Mouse (Mus musculus): ENCODE results near the gene Hsd17b14.

The Hsd17b14 gene

GRCm38 (mm10) chr7:45567780-45568516 lies 13.3 kb downstream of the Hsd17b14 start:
- DNase-seq, result peak; percentile 98

- no peak for DNase-seq
Measured at GRCm38 (mm10) chr7:45568601-45569473, 14.1 kb downstream of the Hsd17b14 start.

- DNase-seq, result peak; percentile 76
Measured at GRCm38 (mm10) chr7:45570103-45570741, 15.5 kb downstream of the Hsd17b14 start, which contains the start of gene Bcat2. TSS of gene Bcat2 (plus strand) at chr7:45570153.

DNA sequence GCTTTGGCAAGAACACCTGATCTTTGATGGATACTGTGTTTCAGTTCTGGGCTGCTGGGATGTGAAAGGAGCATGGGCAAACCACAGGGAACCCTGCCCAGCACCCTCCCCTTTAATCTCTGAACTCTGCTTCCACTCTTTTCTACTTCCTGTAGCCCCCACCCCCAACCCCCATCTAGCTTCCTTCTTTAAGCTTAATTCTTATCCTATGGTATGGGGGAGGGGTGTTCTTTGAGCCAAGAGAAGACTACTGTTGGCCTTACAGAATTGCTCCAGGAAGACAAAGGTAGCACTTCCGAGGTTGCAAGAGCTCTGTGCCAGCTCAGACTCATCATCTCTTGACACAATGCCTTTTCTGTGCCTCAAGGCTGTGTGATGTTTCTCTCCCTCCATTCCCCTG lies 17.3 kb downstream of the Hsd17b14 start:
- DNase-seq, result no peak

DNA sequence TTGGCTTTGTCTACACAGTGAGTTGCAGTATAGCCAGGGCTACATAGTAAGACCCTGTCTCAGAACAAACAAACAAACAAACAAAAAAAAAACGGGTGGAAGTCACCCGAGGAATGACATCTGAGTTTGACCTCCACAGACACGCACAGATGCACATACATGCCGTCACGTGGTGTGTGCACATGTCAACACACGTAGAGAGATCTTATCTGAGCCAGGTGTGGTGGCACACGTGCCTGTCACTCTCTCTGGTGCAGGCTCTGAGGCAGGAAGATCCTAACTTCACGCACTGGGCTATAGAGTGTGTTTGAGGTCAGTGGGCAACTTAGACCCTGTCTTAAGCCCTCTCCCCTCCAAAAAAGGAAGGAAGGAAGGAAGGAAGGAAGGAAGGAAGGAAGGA lies 19.3 kb downstream of the Hsd17b14 start:
- peak; percentile 66 for DNase-seq

DNA sequence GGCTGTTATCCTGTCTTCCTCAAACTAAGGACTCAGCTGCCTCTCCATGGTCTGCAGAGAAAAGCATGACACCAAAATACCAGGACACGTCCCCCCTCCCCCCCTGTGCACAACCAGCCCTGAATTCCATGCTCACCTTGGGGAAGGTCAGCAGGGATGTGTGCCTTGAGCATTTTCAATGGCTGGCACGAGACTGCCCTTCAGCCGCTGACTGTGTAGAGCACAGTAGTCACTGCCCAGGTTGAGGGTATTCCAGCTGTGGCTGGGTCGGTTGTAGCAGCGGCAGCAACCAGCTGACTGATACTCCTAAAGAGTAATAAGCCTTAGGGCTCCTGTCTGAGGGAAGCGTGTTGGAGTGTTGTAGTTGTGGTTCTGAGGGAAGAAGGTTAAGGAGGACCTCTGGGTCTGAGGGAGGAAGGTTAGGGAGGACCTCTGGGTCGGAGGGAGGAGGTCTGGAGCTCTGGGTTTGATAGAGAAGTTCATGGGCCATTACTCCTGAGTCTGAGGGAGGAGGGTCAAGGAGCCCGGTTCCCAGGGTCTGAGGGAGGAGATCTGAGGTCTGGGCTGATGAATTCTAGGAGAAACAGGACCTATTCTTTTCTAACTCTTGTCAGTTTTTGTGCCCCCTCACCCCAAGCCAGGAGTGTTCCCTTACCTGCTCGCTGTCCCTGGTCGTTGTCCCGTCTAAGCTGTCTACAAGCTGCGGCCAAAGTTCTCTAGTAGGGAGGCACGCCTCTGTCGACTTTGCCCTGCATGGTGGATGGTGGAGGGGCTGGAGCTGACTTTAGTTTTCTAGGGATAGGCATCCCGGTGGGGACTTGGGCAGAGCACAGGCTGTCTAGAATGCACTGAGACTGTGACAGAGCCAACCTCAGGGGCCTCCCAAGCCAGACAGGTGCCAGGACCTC lies 20.0 kb downstream of the Hsd17b14 start:
- peak; percentile 82 for DNase-seq

DNA sequence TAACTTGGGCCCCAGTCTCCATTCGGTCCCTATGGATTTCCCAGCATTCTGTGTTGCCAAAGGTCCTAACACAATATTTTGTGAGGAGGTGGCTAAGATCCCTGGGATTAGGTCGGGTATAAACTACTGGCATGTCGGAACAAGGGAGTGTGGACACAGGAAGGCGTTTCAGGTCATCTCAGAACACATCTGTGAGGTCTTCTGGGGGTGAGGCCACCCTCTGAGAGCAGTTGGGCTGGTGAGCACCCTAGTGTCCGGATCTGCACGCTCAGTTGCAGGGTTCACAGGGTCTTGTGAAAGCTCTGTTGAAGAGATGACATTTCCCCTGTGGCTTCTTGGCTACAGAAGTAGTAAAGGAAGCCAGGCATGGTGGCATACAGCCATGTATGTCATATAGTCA lies 31.2 kb downstream of the Hsd17b14 start:
- DNase-seq, result no peak

GRCm38 (mm10) chr7:45587631-45588592 lies 33.2 kb downstream of the Hsd17b14 start:
- no peak for DNase-seq

- peak; percentile 97 for DNase-seq
Measured at GRCm38 (mm10) chr7:45589173-45589572, 34.5 kb downstream of the Hsd17b14 start.

DNA sequence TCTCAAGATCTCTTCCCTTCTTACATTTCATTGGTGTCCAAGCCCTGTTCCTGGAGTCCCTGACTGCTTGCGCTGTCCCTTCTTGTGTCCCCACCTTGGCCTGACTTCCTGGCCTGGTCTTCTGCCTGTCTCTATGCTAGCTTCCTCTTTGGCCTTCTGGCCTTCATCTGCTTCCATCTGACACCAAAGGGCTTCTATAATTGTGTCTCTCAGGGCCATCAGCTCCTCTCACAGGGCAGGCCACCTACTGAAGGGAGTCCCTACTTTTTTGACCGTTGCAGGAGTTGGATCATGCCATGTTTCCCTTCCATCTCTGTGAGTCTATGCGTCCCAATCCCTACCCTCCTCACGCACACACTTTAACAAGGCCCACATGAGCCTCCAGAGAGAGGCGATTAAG lies 35.2 kb downstream of the Hsd17b14 start:
- DNase-seq, result no peak

DNA sequence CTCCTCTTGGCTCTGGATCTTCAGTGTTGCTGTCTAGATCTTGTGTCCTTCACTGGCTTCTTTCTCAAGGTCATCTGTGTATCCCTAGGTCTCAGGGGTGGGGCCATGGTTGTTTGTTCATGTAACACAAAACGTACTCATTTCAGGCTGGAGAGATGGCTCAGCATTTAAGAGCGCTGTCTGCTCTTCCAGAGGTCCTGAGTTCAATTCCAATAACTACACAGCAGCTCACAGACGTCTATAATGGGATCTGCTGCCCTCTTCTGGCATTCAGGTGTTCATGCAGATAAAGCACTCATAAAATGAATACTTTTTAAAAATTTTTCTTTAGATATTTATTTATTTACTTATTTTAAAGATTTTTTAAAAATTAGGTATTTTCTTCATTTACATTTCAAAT lies 36.2 kb downstream of the Hsd17b14 start:
- no peak for DNase-seq

- no peak for DNase-seq
Measured at GRCm38 (mm10) chr7:45591880-45592279, 37.2 kb downstream of the Hsd17b14 start.

DNA sequence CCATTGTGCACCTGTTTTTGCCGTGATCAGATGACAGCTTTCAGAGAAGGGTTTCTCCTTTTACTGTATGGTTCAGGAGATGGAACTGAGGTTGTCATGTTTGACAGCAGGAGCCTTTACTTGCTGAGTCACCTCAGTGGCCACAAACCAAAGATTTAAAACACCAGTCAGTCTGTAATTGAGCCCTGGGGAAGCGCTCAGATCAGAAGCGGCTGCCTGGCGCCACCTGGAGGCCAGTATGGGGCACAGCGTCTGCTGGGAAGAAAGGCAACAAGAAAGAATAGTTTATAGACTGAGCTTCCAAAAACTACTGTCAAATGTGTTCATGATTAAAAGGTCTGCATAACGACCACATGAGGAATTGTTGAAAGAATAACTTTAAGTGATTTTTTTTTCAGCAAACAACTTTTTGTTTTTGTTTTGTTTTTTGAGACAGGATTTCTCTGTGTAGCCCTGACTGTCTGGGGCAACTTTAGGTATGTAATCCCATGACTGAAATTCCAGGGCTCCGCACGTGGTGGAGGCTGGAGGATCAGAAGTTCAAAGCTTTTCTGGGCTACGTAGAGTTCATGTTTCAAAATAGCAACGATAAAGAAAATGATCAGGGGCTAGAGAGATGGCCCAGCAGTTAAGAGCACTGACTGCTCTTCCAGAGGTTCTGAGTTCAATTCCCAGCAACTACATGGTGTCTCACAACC lies 38.6 kb downstream of the Hsd17b14 start:
- DNase-seq, result no peak

- no peak for DNase-seq
Measured at GRCm38 (mm10) chr7:45595176-45595575, 40.5 kb downstream of the Hsd17b14 start.

DNA sequence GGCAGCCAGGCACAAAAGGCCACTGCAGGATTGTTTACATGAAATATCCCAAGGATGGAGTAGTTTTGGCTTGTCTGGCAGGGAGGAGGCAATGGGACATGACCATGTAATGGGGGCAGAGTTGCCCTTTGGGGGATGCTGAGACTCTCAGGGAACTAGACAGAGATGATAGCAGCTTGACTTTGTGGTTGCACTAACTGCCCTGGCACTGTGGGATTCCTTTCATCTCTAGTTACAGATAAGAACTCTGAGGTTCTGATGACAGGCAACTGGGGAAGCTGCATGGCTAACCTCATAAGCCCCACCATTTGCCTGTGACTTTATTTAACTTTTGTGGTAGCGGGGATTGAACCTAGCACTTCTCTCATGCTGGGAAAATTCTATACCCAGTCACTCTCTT lies 41.4 kb downstream of the Hsd17b14 start:
- DNase-seq, result no peak

DNA sequence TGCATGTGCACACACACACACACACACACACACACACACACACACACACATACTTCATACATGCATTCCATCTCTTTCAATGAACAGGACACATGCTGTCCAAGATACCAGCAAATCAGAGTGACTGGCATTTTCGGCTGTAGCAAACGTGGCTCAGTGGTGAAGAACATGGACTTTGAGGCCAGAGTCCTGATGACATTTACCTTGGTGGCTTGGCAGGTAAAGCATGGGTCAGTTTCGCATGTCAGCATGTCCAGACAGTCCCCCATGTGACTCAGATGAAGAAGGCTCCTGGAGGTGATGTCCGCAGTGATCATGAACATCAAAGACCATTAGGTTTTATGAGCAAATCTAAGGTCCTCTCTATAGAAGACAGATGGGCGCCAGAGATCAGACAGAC lies 42.3 kb downstream of the Hsd17b14 start:
- no peak for DNase-seq

GRCm38 (mm10) chr7:45597527-45597926 lies 42.8 kb downstream of the Hsd17b14 start:
- DNase-seq, result peak; percentile 71

DNA sequence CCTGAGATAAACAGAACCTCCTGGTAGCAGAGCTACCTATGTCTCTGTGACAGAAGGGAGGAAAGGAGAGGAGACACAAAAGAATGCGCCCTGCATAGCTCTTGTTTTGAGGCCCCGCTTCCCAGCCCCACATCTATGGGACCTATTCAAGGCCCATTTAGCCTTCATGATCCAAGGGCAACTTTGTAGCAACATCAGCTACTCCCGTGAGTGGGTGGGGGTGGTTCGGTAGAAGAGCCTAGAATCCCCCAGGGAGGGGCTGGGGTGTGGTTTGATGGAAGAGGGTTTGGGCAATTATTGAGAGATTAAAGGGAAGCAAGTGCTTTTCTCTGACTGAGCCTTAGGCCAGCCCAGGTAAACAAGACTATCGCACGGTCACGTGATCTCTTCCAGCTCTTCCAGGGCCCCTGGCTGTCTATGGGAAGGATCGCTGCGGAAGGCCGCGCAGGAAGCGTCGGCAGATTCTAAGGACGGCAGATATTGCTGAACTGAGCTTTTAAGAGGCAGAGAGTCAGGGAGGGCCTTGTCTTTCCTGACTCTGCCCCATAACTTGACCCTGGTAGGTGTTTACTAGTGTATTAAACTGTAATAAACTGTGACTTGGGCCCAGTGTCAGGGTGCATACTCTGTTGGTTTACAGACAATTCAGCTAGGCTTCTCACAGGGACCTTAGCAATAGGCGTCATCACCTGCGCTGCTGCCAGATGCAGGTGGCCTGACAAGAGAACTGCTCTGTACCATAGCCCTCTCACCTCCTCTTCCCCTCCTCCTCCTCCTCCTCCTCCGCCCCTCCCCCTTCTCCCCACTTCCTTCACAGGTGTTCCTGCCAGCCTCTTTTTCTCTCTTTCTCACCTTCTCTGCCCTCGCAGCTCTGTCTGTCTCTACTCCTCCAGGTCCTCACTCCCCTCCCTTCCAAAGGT lies 44.5 kb downstream of the Hsd17b14 start:
- DNase-seq, result no peak

DNA sequence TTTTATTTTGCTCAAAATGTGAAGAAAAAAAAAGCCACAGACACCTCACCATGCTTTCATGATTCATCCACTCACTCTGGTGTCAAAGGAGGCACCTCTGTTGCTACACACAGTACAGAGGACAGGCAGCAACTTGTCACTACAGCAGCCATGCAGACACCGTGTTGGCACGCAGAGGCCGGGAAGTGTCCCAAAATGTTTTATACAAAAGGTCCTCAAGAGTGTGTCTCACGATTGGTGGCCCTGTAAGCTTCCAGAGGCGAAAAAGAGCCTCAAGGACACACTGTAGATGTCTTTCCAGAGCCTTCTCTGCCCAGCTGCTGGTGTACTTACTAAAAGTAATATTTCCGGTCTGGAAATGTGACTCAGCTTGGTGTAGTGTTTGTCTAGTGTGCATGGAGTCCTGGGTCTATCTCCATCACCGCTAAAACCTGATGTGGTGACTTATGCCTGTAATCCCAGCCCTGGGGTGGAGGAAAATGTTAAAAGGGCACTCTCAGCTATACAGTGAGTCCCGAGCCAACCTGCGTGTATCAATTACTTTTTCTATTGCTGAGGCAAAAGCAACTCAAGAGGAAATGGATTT lies 51.1 kb downstream of the Hsd17b14 start:
- no peak for DNase-seq

Measured in kidney, adult 11 months (tissue).